Mouse (Mus musculus): ENCODE measurements at regions not wholly inside any gene's neighbourhood (a gene's known extent, or its start where the extent isn't known, plus 50 kb on each side); places are given as distances from the start of the nearest gene placed in this dataset.

- no peak for DNase-seq (ENCODE audit: extremely low read depth, insufficient read length, low spot score)
These were observed 65.3 kb downstream of the Cdca7 start for GRCm38 (mm10) chr2:72541246-72541645.

- no peak for DNase-seq (ENCODE audit: extremely low read depth, insufficient read length, low spot score)
These were observed 69.5 kb downstream of the Cdca7 start for GRCm38 (mm10) chr2:72545453-72545852.

GRCm38 (mm10) chr2:72546476-72546875 lies 70.5 kb downstream of the Cdca7 start:
- DNase-seq (ENCODE audit: extremely low read depth, insufficient read length, low spot score): no peak

GRCm38 (mm10) chr2:72546963-72547362 lies 71.0 kb downstream of the Cdca7 start:
- no peak for DNase-seq (ENCODE audit: extremely low read depth, insufficient read length, low spot score)

- DNase-seq (ENCODE audit: extremely low read depth, insufficient read length, low spot score): no peak
These were observed 75.3 kb downstream of the Cdca7 start for GRCm38 (mm10) chr2:72551268-72551667.

- DNase-seq (ENCODE audit: extremely low read depth, insufficient read length, low spot score): no peak
These were observed 78.6 kb downstream of the Cdca7 start for GRCm38 (mm10) chr2:72554603-72555002.

- no peak for DNase-seq (ENCODE audit: extremely low read depth, insufficient read length, low spot score)
These were observed 79.2 kb downstream of the Cdca7 start for GRCm38 (mm10) chr2:72555116-72555515.

GRCm38 (mm10) chr2:72555556-72555955 lies 79.6 kb downstream of the Cdca7 start:
- DNase-seq (ENCODE audit: extremely low read depth, insufficient read length, low spot score): no peak

- no peak for DNase-seq (ENCODE audit: extremely low read depth, insufficient read length, low spot score)
These were observed 80.3 kb downstream of the Cdca7 start for GRCm38 (mm10) chr2:72556064-72556821.

- DNase-seq (ENCODE audit: extremely low read depth, insufficient read length, low spot score): no peak
These were observed 81.2 kb downstream of the Cdca7 start for GRCm38 (mm10) chr2:72557161-72557560.

GRCm38 (mm10) chr2:72557565-72558260 lies 81.8 kb downstream of the Cdca7 start:
- no peak for DNase-seq (ENCODE audit: extremely low read depth, insufficient read length, low spot score)

GRCm38 (mm10) chr2:72561383-72561782 lies 85.4 kb downstream of the Cdca7 start:
- no peak for DNase-seq (ENCODE audit: extremely low read depth, insufficient read length, low spot score)

GRCm38 (mm10) chr2:72578322-72578721 lies 102.4 kb downstream of the Cdca7 start:
- DNase-seq (ENCODE audit: extremely low read depth, insufficient read length, low spot score): no peak

GRCm38 (mm10) chr2:72581136-72581535 lies 105.2 kb downstream of the Cdca7 start:
- DNase-seq (ENCODE audit: extremely low read depth, insufficient read length, low spot score): no peak

GRCm38 (mm10) chr2:72588814-72589213 lies 112.9 kb downstream of the Cdca7 start:
- no peak for DNase-seq (ENCODE audit: extremely low read depth, insufficient read length, low spot score)

- DNase-seq (ENCODE audit: extremely low read depth, insufficient read length, low spot score): peak; percentile 14
These were observed 116.1 kb downstream of the Cdca7 start for GRCm38 (mm10) chr2:72592011-72592410.

- DNase-seq (ENCODE audit: extremely low read depth, insufficient read length, low spot score): no peak
These were observed 121.3 kb downstream of the Cdca7 start for GRCm38 (mm10) chr2:72596994-72597925.

- DNase-seq (ENCODE audit: extremely low read depth, insufficient read length, low spot score): no peak
These were observed 122.0 kb downstream of the Cdca7 start for GRCm38 (mm10) chr2:72597941-72598340.

- no peak for DNase-seq (ENCODE audit: extremely low read depth, insufficient read length, low spot score)
These were observed 124.8 kb downstream of the Cdca7 start for GRCm38 (mm10) chr2:72600723-72601122.

- DNase-seq (ENCODE audit: extremely low read depth, insufficient read length, low spot score): peak; percentile 48
These were observed 126.2 kb downstream of the Cdca7 start for GRCm38 (mm10) chr2:72602152-72602551.

GRCm38 (mm10) chr2:72612221-72612620 lies 136.3 kb downstream of the Cdca7 start:
- DNase-seq (ENCODE audit: extremely low read depth, insufficient read length, low spot score): no peak
